Mouse (Mus musculus) liver, adult 2 months (tissue): ENCODE measurements around the gene Lrrc4c. TPM values are rescaled to one million over a fixed set of nuclear protein-coding genes. Genes with fewer than 3 reads are reported as not detected.

ENCODE experiments used
- DNase-seq: peaks from one replicate; pipeline ENCODE4 v3.0.0-alpha.2; 2011; ENCODE audit warnings: low read depth, low spot score; ENCODE audit errors: extremely low read depth
- H3K27ac ChIP-seq: fragments of 200-500 bp; replicated peaks from 2 replicates; pipeline ENCODE4 v1.5.1; 2012; ENCODE audit warnings: low read depth, mild to moderate bottlenecking, control low read depth, inconsistent platforms, low read length; ENCODE audit not compliant: insufficient read depth
- H3K27me3 ChIP-seq: fragments of 200-500 bp; 2 replicates; pipeline ENCODE4 v1.6.1; 2012; ENCODE audit warnings: mild to moderate bottlenecking, moderate library complexity, low read length, inconsistent platforms; ENCODE audit not compliant: control insufficient read depth, insufficient read depth
- H3K36me3 ChIP-seq: fragments of 200-500 bp; 2 replicates; pipeline ENCODE4 v1.6.1; 2012; ENCODE audit warnings: low read length, inconsistent platforms; ENCODE audit not compliant: control insufficient read depth, insufficient read depth
- H3K4me1 ChIP-seq: fragments of 200-500 bp; 2 replicates; pipeline ENCODE4 v1.6.1; 2011; ENCODE audit warnings: low read length; ENCODE audit not compliant: control insufficient read depth, insufficient read depth
- H3K4me3 ChIP-seq: fragments of 200-500 bp; 2 replicates; pipeline ENCODE4 v1.5.1; 2011; ENCODE audit warnings: low read depth, mild to moderate bottlenecking, control low read depth, low read length, moderate library complexity; ENCODE audit not compliant: insufficient read depth
- H3K79me2 ChIP-seq: fragments of 200-500 bp; 2 replicates; pipeline ENCODE4 v1.6.1; 2012; ENCODE audit warnings: inconsistent platforms, mild to moderate bottlenecking, low read length, moderate library complexity; ENCODE audit not compliant: control insufficient read depth, insufficient read depth
- H3K9ac ChIP-seq: fragments of 200-500 bp; 2 replicates; pipeline ENCODE4 v1.6.1; 2012; ENCODE audit warnings: low read depth, mild to moderate bottlenecking, control low read depth, inconsistent platforms, low read length
- CTCF ChIP-seq: fragments of 200-500 bp; IDR thresholded peaks from 2 replicates; pipeline ENCODE4 v1.5.1; 2011; ENCODE audit warnings: low read depth, low read length, control low read depth
- POLR2A ChIP-seq: fragments of 200-500 bp; IDR thresholded peaks from 2 replicates; pipeline ENCODE4 v1.6.1; 2011; ENCODE audit warnings: low read length, control low read depth; ENCODE audit not compliant: insufficient read depth; ENCODE audit errors: extremely low read depth
- WGBS: fragments of 180-500 bp; shearing (Covaris S2); methylation state at CpG from one replicate; pipeline ENCODE4 v1.1.7; 2018; 5-methylcytosine and 5-hydroxymethylcytosine counted together
- polyA plus RNA-seq: library from polyadenylated mRNA; depleted of rRNA; stranded (reverse); fragments of >200 nt; gene quantifications from 2 replicates; pipeline ENCODE4 v1.2.3, GENCODE M21; 2012
- total RNA-seq: library from RNA; depleted of rRNA; stranded (reverse); fragments of >200 nt; gene quantifications from 2 replicates; pipeline ENCODE4 v1.2.3, GENCODE M21; 2014

Lrrc4c gene
- total and polyA plus RNA-seq, 2 experiments = 0.39 to 1.4 TPM

DNA sequence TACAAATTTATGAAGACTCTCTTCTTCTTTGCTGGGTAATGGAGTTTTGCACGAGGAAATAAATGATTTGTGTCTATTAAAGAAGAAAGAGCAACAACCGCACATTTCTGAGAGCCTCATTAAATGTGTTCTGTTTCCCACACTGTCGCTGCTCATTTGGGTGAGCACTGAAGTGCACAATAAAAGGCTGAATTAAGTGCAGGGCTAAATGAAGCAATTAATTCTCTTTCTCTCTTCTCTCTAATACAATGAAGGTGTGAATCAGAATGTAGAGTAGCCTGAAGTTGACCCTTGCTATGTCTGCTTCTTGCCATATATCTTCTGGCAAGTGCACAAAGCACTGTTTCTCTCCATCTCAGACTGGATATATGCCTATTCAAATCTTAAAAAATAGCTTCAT, 1073.5 kb downstream of the Lrrc4c start:
- no peak for DNase-seq
- H3K4me1 ChIP-seq = no peaks in the 10 kb centered on the region
- H3K36me3 ChIP-seq = no peaks in the 10 kb centered on the region
- no peaks in the 10 kb centered on the region for H3K27me3 ChIP-seq
- 80% methylated on average over 3 of the region's 3 CpGs for WGBS
- no peak overlapping the region for H3K9ac ChIP-seq
- H3K4me3 ChIP-seq = no peak overlapping the region
- H3K27ac ChIP-seq = no peak overlapping the region
- no peaks in the 10 kb centered on the region for H3K79me2 ChIP-seq
- TF ChIP-seq POLR2A (no peak), CTCF (no peak)

DNA sequence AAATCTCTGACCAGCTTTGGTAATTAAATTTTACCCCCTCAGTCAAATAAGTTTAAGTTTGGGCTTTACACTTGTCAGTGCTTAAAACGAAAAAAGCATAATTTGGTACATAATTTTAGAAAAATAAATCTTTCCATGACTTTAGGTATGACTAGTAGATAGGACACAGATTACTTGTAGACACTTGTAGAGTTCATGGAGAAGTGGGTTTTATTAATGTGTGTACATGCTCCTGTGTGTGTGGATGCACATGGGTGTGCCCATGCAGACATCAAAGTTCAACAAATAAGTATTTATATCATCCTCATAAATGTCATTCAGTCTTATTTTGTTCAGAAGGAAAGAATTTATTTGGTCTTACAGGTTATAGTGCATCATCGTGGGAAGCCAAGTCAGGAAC, 1073.9 kb downstream of the Lrrc4c start:
- TF ChIP-seq POLR2A = no peak
- TF ChIP-seq CTCF = no peak

DNA sequence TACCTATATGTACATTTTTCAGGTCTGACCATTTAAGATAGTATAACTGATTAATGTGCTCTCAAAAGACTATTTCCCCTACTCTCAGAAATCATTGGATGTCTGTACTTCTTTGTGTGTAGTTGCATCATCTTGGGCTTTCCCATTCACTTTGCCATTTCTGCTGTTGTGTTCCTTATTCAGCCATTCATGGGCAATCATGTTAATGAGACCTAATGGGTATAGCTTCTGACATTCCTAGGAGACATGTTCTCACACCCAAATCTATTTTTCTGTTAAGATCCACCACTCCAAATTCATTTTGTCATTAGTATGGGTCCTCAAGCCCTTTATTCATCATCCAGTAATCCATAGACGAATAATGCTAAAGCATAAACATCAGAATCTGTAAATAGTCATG, 1095.1 kb downstream of the Lrrc4c start:
- TF ChIP-seq CTCF (no peak), POLR2A (no peak)
- H3K27me3 ChIP-seq = no peaks in the 10 kb centered on the region
- no peak overlapping the region for H3K9ac ChIP-seq
- no peaks in the 10 kb centered on the region for H3K36me3 ChIP-seq
- no peaks in the 10 kb centered on the region for H3K4me1 ChIP-seq
- no peak overlapping the region for H3K27ac ChIP-seq
- H3K4me3 ChIP-seq = no peak overlapping the region
- no peak for DNase-seq
- WGBS = 56% methylated on average over 1 of the region's 1 CpGs
- no peaks in the 10 kb centered on the region for H3K79me2 ChIP-seq

More for the DNA sequence above, 1073.9 kb downstream of the Lrrc4c start:
- H3K27me3 ChIP-seq = no peaks in the 10 kb centered on the region
- H3K27ac ChIP-seq = no peak overlapping the region
- WGBS = 66% methylated on average over 2 of the region's 2 CpGs
- no peaks in the 10 kb centered on the region for H3K79me2 ChIP-seq
- no peak for DNase-seq
- no peak overlapping the region for H3K4me3 ChIP-seq
- no peaks in the 10 kb centered on the region for H3K4me1 ChIP-seq
- no peak overlapping the region for H3K9ac ChIP-seq
- H3K36me3 ChIP-seq = no peaks in the 10 kb centered on the region

DNA sequence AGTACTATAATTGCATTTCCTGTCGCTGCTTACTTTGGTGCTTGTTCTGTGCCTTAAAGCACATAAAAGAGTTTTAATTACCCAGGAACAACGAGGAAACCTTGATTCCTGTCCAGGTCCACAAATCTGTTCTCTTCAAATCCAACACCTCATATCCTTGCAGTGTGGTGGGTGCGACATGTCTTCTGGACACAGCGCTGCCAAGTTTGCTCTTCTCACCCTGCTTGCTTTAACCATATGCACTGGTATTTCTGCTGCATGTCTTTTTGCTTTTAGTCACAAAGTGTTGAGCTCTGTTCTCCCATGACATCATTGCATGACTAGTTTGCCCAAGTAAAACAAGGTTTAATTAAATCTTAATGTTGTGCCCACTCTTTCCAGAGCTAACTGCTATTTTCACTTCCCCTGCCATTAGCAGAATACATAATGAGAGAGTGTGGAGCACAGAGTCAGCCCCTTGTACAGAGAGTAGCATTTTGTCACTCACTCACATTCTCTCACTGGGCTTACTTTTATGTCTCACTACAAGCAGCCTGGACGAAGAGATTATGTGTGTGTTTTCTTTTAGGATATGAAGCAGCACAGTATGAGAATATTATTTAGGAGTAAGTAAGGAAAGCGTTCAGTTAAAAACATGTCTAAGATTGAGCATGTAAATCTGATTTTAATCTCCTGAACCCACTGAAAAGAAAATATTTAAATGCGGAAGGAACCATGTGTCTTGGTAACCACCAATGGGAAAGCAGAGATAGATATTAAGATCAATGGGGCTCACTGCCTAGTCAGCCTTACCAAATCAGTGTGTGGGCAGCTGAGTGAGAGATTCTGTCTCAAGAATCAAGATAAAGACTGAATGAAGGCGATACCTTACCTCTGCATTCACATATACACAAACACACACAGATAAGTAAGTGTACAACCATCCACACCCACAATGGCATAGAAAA, 1096.7 kb downstream of the Lrrc4c start:
- 76% methylated on average over 8 of the region's 8 CpGs for WGBS
- TF ChIP-seq CTCF (no peak), POLR2A (no peak)
- Histone ChIP-seq H3K9ac (no peak overlapping the region), H3K79me2 (no peaks in the 10 kb centered on the region), H3K4me1 (no peaks in the 10 kb centered on the region), H3K4me3 (no peak overlapping the region), H3K36me3 (no peaks in the 10 kb centered on the region), H3K27ac (no peak overlapping the region), H3K27me3 (no peaks in the 10 kb centered on the region)
- DNase-seq = no peak

DNA sequence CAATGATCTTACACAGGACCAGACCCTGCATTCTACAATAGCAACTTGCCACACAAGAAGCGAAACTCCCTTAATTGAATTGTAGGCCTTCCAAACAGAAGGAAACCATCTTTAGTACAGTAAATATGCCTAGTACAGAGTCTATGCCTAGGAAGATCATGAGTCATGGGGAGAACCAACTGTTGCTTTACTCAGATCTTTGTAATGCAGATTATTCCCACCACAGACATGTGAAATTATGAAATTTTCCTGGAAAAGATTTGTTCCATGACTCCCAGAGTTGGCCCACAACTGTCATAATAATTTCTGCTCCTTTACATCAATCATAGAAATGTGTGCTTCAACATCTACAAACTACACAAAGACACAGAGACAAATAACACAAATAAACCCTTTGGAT, 1116.2 kb downstream of the Lrrc4c start:
- no peaks in the 10 kb centered on the region for H3K27me3 ChIP-seq
- H3K79me2 ChIP-seq = no peaks in the 10 kb centered on the region
- 94% methylated on average over 1 of the region's 1 CpGs for WGBS
- no peak for DNase-seq
- H3K4me3 ChIP-seq = no peak overlapping the region
- no peaks in the 10 kb centered on the region for H3K36me3 ChIP-seq
- TF ChIP-seq CTCF = no peak
- no peak for TF ChIP-seq POLR2A
- no peak overlapping the region for H3K27ac ChIP-seq
- no peak overlapping the region for H3K9ac ChIP-seq
- no peaks in the 10 kb centered on the region for H3K4me1 ChIP-seq

DNA sequence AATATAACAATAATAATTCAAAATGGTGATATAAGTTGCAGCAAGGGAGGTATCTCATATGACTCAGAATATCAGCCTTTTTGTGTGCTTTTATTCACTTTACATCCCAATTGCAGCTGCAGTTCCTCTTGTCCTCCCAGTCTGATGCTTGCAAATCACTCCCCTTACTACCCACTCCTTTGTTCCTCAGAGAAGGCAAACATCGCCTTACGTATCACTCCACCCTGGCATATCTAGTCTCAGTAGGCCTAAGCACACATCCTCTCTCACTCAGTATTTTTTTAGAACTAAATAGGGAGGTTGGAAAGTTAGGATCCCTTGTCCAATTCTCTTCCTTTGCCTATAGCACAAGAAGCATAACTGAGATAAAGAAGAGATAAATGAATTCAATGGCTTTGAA, 1117.6 kb downstream of the Lrrc4c start:
- Histone ChIP-seq H3K4me1 (no peaks in the 10 kb centered on the region), H3K79me2 (no peaks in the 10 kb centered on the region), H3K9ac (no peak overlapping the region), H3K36me3 (no peaks in the 10 kb centered on the region), H3K27me3 (no peaks in the 10 kb centered on the region), H3K4me3 (no peak overlapping the region), H3K27ac (no peak overlapping the region)
- 65% methylated on average over 2 of the region's 2 CpGs for WGBS
- TF ChIP-seq POLR2A = no peak
- no peak for TF ChIP-seq CTCF
- no peak for DNase-seq
